Mouse (Mus musculus) cerebellum, postnatal 14 days (tissue): ENCODE data around the gene Olfr746.

Experiments
- DNase-seq, 2 experiments: peaks; one replicate each; pipeline ENCODE4 v3.0.0; 2021; ENCODE audit warnings: mixed read lengths in 2 of 2

Gene Olfr746

GRCm38 (mm10) chr14:50646783-50647182 lies at the start of gene Olfr746:
TSS of gene Olfr746 (plus strand) at chr14:50647083.
- no peak for DNase-seq

GRCm38 (mm10) chr14:50614579-50614978 lies 32.3 kb upstream of the Olfr746 start, which contains the start of gene Olfr744:
TSS of gene Olfr744 (plus strand) at chr14:50614879.
- no peak for DNase-seq

GRCm38 (mm10) chr14:50639088-50639487 lies 7.8 kb upstream of the Olfr746 start, which contains the start of gene Olfr745:
TSS of gene Olfr745 (plus strand) at chr14:50639388.
- no peak for DNase-seq

DNA sequence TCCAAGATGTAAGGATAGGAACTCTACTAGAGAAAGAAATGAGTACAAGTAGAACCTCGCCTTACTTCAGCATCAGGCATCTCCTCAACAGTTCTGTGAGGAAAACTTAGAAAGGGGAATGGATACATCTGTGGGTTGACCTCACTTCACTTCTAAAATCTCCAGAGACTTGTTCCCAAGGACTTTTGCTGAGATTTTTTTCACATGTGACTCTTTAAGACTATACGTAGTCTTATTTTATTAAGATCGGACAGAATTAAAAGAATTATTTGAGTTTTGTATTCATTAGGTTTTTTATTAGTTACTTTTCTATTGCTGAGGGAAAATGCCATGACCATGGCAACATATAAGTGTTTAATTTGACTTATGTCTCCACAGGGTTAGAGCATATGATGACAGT lies 46.2 kb downstream of the Olfr746 start, which contains the start of gene Olfr747:
Olfr747 (minus strand) TSS at position 101 of the 400 bp plus-strand sequence.
- no peak for DNase-seq
